Mouse (Mus musculus) urinary bladder, postnatal 10 days (tissue): Measurements from ENCODE around the gene Nrarp.

Source experiments
- DNase-seq: peaks from one replicate; pipeline ENCODE4 v3.0.0; 2022; ENCODE audit warnings: low spot score

Gene Nrarp

DNA sequence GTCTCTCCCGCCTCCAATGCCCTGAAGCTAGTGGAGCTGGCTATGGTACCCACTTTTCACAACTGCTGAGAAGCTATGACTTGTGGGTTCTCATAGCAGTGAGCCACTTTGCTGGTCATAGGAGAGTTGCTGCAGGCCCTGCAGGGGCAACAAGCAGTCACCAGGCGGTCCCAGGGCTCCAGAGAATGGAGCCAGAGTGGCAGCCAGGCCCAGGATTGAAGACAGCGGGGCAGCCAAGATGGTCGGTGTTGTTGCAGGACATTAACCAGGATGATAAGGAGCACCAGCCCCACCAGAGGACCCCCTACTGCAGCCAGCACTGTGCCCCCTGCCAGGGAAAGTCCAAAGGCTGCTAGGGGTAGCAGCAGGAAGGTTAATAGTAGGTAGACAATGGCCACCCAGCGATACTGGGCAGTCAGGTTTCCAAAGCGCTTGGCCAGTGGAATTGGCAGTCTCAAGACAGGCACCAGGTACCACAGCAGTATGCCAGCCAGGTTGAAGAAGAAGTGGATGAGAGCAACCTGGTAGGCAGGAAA, 48.5 kb downstream of the Nrarp start:
- DNase-seq = no peak

DNA sequence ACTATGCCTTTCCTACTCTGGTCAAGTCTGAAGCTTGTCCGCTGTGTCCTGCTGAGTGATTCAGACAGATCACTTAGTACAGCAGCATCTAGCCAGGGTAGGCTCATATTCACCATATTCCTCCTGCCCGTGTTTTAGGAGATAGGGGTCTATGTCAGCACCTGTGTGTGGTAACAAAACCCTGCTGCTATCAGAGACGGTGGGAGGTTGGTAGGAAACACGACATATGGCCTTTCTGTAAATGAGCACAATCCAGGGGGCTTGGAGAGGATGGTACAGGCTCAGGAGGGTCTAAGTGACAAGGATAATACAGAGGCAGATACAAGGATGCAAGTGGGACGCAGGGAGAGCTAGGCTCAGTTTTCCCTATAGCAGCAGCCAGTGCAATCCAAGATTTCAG, 49.0 kb downstream of the Nrarp start:
- DNase-seq = no peak

DNA sequence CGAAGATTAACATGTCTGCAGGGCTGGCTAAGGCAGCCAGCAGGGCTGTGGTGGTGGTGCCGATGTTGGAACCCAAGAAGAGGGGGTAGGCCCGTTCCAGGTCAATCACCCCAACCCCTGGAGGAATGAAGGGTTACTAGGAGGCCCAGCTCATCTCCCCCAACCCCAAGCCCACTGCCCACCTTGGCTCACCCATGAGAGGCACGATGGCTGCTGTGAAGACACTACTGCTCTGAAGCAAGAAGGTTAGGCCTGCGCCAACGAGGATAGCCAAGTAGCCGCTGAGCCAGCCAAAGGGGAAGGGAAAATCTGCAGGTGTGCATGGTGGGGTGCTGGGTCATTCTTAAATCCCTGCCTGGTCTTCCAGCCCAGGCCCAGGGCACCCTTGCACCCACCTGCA, 50.0 kb downstream of the Nrarp start:
- DNase-seq = no peak

DNA sequence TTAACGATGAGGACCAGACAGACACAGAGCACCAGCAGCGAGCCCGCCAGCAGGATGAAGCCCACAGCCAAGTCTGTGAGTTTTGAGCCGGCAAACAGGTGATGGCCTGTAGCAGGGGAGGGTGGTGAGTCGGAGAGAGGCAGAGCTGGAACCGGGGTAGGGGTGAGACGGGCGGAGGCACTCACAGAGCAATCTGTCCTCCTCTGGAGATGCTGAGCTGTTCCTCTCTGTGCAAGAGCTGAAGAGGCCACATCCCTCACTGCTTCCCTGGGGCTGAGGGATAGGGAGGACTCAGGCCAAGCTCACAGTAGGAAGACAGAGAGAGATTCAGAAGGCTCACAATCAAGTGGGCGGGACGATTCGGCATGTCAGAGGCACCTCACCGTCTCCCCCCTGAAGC, 50.5 kb downstream of the Nrarp start:
- no peak for DNase-seq
